Mouse (Mus musculus) CH12.LX (cell line): ENCODE measurements at regions not wholly inside any gene's neighbourhood (a gene's known extent, or its start where the extent isn't known, plus 50 kb on each side); places are given as distances from the start of the nearest gene placed in this dataset.

ENCODE experiments used
- DNase-seq: peaks from one replicate; pipeline ENCODE4 v3.0.0-alpha.2; 2013; ENCODE audit errors: extremely low read depth
- H3K27ac ChIP-seq: 2 replicates; pipeline ENCODE4 v1.5.1; 2012; ENCODE audit warnings: low read depth, mild to moderate bottlenecking, control low read depth, moderate library complexity; ENCODE audit not compliant: insufficient read depth
- H3K27me3 ChIP-seq: replicated peaks from 2 replicates; pipeline ENCODE3; 2012; ENCODE audit warnings: inconsistent platforms
- H3K36me3 ChIP-seq, 2 experiments: replicated peaks in 1 of 2; 2 replicates each; pipeline versions ENCODE3 to v1.6.1; 2012; ENCODE audit warnings: inconsistent platforms in 1 of 2, low read length in 1 of 2, mild to moderate bottlenecking in 1 of 2, mixed read lengths in 1 of 2, moderate library complexity in 1 of 2; ENCODE audit not compliant: control insufficient read depth in 1 of 2, insufficient read depth in 1 of 2
- H3K4me1 ChIP-seq, 2 experiments: 2 replicates each; pipeline ENCODE4 v1.6.1; 2012; ENCODE audit warnings: inconsistent platforms in 1 of 2, moderate library complexity in 1 of 2; ENCODE audit not compliant: insufficient read depth in 2 of 2, control insufficient read depth in 1 of 2
- H3K4me2 ChIP-seq: 2 replicates; pipeline ENCODE4 v1.6.1; 2012; ENCODE audit warnings: low read depth, mild to moderate bottlenecking, control low read depth; ENCODE audit not compliant: poor library complexity, insufficient read depth, severe bottlenecking
- H3K4me3 ChIP-seq, 3 experiments: fragments of 150-350 bp in 1 of 3; sonication (generic) in 1 of 3; replicated peaks in 1 of 3; 2 replicates each; pipeline versions ENCODE3 to v1.5.1; 2011 to 2012; ENCODE audit warnings: low read depth in 2 of 3, low read length in 2 of 3, mild to moderate bottlenecking in 2 of 3, moderate library complexity in 2 of 3, control low read depth in 1 of 3, improper control_type of control experiment in 1 of 3, inconsistent platforms in 1 of 3, mixed read lengths in 1 of 3; ENCODE audit not compliant: poor library complexity in 1 of 3
- H3K79me2 ChIP-seq: replicated peaks from 2 replicates; pipeline ENCODE4 v1.6.1; 2012; ENCODE audit warnings: mild to moderate bottlenecking, moderate library complexity; ENCODE audit not compliant: control insufficient read depth, poor library complexity, insufficient read depth, severe bottlenecking; ENCODE audit errors: extremely low read depth
- H3K9ac ChIP-seq: 2 replicates; pipeline ENCODE4 v1.6.1; 2012; ENCODE audit warnings: low read depth, mild to moderate bottlenecking, control low read depth, moderate library complexity; ENCODE audit not compliant: insufficient read depth
- H3K9me3 ChIP-seq: replicated peaks from 2 replicates; pipeline ENCODE3; 2012; ENCODE audit warnings: low read length, inconsistent platforms, mixed read lengths
- BHLHE40 ChIP-seq: IDR thresholded peaks from 2 replicates; pipeline ENCODE4 v1.6.1; 2011; ENCODE audit warnings: mild to moderate bottlenecking, low read depth, low read length, improper control_type of control experiment
- CHD1 ChIP-seq: IDR thresholded peaks from 2 replicates; pipeline ENCODE4 v1.6.1; 2012; ENCODE audit warnings: low read depth, low read length, improper control_type of control experiment, inconsistent platforms
- CHD2 ChIP-seq: IDR thresholded peaks from 2 replicates; pipeline ENCODE4 v1.6.1; 2011; ENCODE audit warnings: low read length, improper control_type of control experiment
- CTCF ChIP-seq, 2 experiments: IDR thresholded peaks in 1 of 2; conservative IDR thresholded peaks in 1 of 2; 2 replicates each; pipeline ENCODE4 v1.5.1; 2011 to 2012; ENCODE audit warnings: low read depth in 2 of 2, low read length in 2 of 2, improper control_type of control experiment in 1 of 2, inconsistent platforms in 1 of 2, mild to moderate bottlenecking in 1 of 2, moderate library complexity in 1 of 2
- ELF1 ChIP-seq: IDR thresholded peaks from 2 replicates; pipeline ENCODE4 v1.6.1; 2014; ENCODE audit warnings: low read depth, mild to moderate bottlenecking, inconsistent platforms, low read length, improper control_type of control experiment
- EP300 ChIP-seq: IDR thresholded peaks from 2 replicates; pipeline ENCODE4 v1.6.1; 2011; ENCODE audit warnings: low read length, improper control_type of control experiment
- HCFC1 ChIP-seq: IDR thresholded peaks from 2 replicates; pipeline ENCODE4 v1.6.1; 2012; ENCODE audit warnings: low read depth, mild to moderate bottlenecking, inconsistent platforms, low read length, improper control_type of control experiment
- JUND ChIP-seq: conservative IDR thresholded peaks from 2 replicates; pipeline ENCODE4 v1.6.1; 2011; ENCODE audit warnings: low read depth, low read length, improper control_type of control experiment
- KAT2A ChIP-seq: IDR thresholded peaks from 2 replicates; pipeline ENCODE4 v1.6.1; 2012; ENCODE audit warnings: low read length, improper control_type of control experiment, inconsistent platforms; ENCODE audit not compliant: insufficient replicate concordance
- MAFK ChIP-seq: IDR thresholded peaks from 2 replicates; pipeline ENCODE4 v1.6.1; 2011; ENCODE audit warnings: low read length, improper control_type of control experiment; ENCODE audit not compliant: insufficient replicate concordance
- MAX ChIP-seq: IDR thresholded peaks from 2 replicates; pipeline ENCODE4 v1.6.1; 2011; ENCODE audit warnings: low read length, improper control_type of control experiment
- MEF2A ChIP-seq: IDR thresholded peaks from 2 replicates; pipeline ENCODE4 v1.6.1; 2014; ENCODE audit warnings: low read depth, mild to moderate bottlenecking, inconsistent platforms, low read length, improper control_type of control experiment, borderline replicate concordance
- NELFE ChIP-seq: IDR thresholded peaks from 2 replicates; pipeline ENCODE4 v1.6.1; 2011; ENCODE audit warnings: low read depth, low read length, improper control_type of control experiment
- NRF1 ChIP-seq: IDR thresholded peaks from 2 replicates; pipeline ENCODE4 v1.6.1; 2014; ENCODE audit warnings: low read depth, mild to moderate bottlenecking, inconsistent platforms, low read length, improper control_type of control experiment, moderate library complexity
- POLR2A ChIP-seq: IDR thresholded peaks from 2 replicates; pipeline ENCODE4 v1.6.1; 2011; ENCODE audit warnings: low read depth, mild to moderate bottlenecking, improper control_type of control experiment, low read length
- POLR2AphosphoS2 ChIP-seq: IDR thresholded peaks from 2 replicates; pipeline ENCODE4 v1.6.1; 2011; ENCODE audit warnings: low read depth, low read length, improper control_type of control experiment
- RCOR1 ChIP-seq: conservative IDR thresholded peaks from 2 replicates; pipeline ENCODE4 v1.6.1; 2012; ENCODE audit warnings: low read depth, mild to moderate bottlenecking, inconsistent platforms, low read length, improper control_type of control experiment
- SIN3A ChIP-seq: IDR thresholded peaks from 2 replicates; pipeline ENCODE4 v1.6.1; 2012; ENCODE audit warnings: low read length, improper control_type of control experiment, inconsistent platforms
- USF1 ChIP-seq: IDR thresholded peaks from 2 replicates; pipeline ENCODE4 v1.6.1; 2014; ENCODE audit warnings: low read depth, mild to moderate bottlenecking, inconsistent platforms, low read length, improper control_type of control experiment
- ZNF384 ChIP-seq: IDR thresholded peaks from 2 replicates; pipeline ENCODE4 v1.6.1; 2012; ENCODE audit warnings: low read depth, low read length, improper control_type of control experiment, inconsistent platforms
- dilution Hi-C: fragments of 300-500 bp; cut with MboI; formaldehyde crosslinking; loops from 2 replicates; pipeline ENCODE4 v1.14.3; 2020; ENCODE audit warnings: low sequenced_read_pairs; ENCODE audit not compliant: extremely low pct_unique_long_range_greater_than_20kb, extremely low pct_ligation_motif_present
- in situ Hi-C: fragments of 300-500 bp; cut with MboI; formaldehyde crosslinking; loops from 3 replicates; pipeline ENCODE4 v1.14.3; 2019; ENCODE audit warnings: low sequenced_read_pairs, low pct_ligation_motif_present, low pct_unique_long_range_greater_than_20kb, mixed read lengths

DNA sequence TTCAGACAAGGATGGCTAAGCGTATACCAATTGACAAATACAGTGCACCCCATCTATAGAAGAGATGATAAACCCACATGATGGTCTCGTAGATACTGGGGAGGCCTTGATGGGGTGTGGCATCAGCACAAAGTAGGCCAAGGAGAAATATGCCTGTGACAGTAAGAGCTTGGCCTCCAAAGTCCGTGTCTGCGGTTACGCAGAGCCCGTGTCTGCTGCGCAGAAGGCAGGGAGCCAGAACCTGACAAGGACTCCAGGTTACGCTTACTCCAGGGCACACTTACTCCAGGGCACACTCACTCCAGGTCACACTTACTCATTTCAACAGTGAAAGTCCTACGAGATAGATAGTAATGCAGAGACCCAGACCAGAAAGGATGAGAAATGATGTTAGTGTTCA, 141.1 kb upstream of the A530016L24Rik start:
- Histone ChIP-seq H3K79me2 (no peaks in the 10 kb centered on the region), H3K9ac (no peak overlapping the region)
- in situ Hi-C loops: no loop called here
- TF ChIP-seq MAX (no peak), MEF2A (no peak), ZNF384 (no peak), NELFE (no peak)
- TF ChIP-seq, all 38 proteins: peak for 0
- no peak overlapping the region for H3K27ac ChIP-seq
- peaks cover 80% of the 10 kb centered on the region for H3K27me3 ChIP-seq
- no peak for DNase-seq
- no peak overlapping the region for H3K4me3 ChIP-seq
- H3K9me3 ChIP-seq: no peaks in the 10 kb centered on the region
- peaks cover 0 to 3% of the 10 kb centered on the region in 2 experiments; a peak in 2 of 4 replicates for H3K4me1 ChIP-seq
- dilution Hi-C loops: no loop called here
- H3K36me3 ChIP-seq: no peaks in the 10 kb centered on the region
- H3K4me2 ChIP-seq: no peak overlapping the region

DNA sequence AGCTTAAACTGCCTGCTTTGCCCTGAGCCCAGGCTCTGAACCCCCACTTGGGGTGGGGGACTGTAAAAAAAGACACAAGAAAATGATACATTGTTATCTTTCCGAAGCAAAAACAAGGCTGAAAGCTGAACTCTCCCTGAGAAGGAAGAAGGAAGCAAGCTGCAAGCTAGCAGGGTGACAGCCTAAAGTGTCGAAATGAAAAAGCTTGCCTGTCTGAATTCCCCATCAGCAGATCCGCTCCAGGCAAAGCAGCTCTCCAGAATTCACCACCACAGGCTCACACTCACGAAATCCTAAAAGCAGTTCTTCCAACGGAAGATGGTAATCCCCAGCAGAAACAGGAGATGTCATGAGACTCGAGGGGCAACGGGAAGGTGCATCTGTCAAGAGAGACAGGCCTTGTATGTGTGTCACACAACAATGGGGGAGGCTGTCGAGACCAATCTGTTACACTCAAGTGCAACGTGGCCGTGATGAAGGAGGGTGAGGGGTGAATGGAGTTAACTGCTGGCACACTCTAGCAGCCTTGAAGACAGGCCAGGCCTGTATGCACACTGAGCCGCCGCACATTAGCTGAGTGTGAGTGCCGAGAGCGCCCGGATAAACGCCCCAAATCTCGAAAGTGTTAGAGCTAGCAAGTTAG, 139.5 kb upstream of the A530016L24Rik start:
- no peaks in the 10 kb centered on the region for H3K36me3 ChIP-seq
- no peaks in the 10 kb centered on the region for H3K79me2 ChIP-seq
- no peaks in the 10 kb centered on the region for H3K9me3 ChIP-seq
- H3K27ac ChIP-seq: no peak overlapping the region
- H3K4me1 ChIP-seq: peaks cover 0 to 3% of the 10 kb centered on the region in 2 experiments; a peak in 2 of 4 replicates
- TF ChIP-seq EP300: no peak
- no peak for TF ChIP-seq USF1
- TF ChIP-seq BHLHE40: no peak
- TF ChIP-seq ZNF384: no peak
- TF ChIP-seq NRF1: no peak
- TF ChIP-seq MAFK: no peak
- TF ChIP-seq ELF1: no peak
- TF ChIP-seq POLR2AphosphoS2: no peak
- TF ChIP-seq KAT2A: no peak
- no peak for TF ChIP-seq RCOR1
- no peak for TF ChIP-seq JUND
- no peak for TF ChIP-seq MAX
- TF ChIP-seq POLR2A: no peak
- no peak for TF ChIP-seq CHD1
- TF ChIP-seq CTCF (conservative IDR thresholded peaks at IDR 0.05 in 1 of 2, IDR thresholded peaks at IDR 0.05 in 1 of 2; ENCODE audit: low read depth in 2 of 2, low read length in 2 of 2): no peak
- no peak for TF ChIP-seq SIN3A
- no peak for TF ChIP-seq CHD2
- TF ChIP-seq HCFC1: no peak
- no peak overlapping the region for H3K9ac ChIP-seq
- no peak for DNase-seq
- in situ Hi-C loops: no loop called here
- no peak overlapping the region for H3K4me2 ChIP-seq
- H3K4me3 ChIP-seq: no peak overlapping the region
- peaks cover 78% of the 10 kb centered on the region for H3K27me3 ChIP-seq
- dilution Hi-C loops: no loop called here
